15 mouse cellular contexts compared by ENCODE assay signal in the genomic region with DNA sequence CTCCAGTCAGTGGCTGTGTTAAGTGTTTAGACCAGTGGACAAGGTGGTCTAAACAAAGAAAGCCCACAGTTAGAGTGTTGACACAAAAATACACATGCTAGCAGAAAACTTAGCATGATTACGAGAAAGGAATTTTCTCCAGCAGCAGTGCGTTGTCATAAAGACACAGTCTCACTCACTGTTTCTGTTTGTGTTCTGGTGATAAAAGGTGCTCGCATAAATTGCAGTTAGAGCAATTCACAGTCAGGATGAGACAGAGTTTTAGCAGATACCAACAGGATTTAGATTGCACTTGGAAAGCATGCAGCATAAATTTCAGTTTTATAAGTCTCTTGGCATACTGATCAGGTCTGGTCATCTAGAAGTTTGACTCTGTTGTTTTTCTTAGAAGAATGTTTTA.
"Had no signal": no experiment of that assay in that cellular context is flagged by ENCODE, and none has a peak within 500 bp of the region (broad histone marks: within the 10 kb centered on the region; RNA-seq: fewer than 3 reads in every experiment).

No protein-coding gene starts in this region.

- H3K4me2 ChIP-seq: liver, embryonic 11.5 days; liver, embryonic 15.5 days; midbrain, embryonic 12.5 days; neural tube, embryonic 13.5 days had no signal

- H3K4me3 ChIP-seq: liver, embryonic 15.5 days; megakaryocyte, embryonic 14.5 days; midbrain, embryonic 12.5 days; neural tube, embryonic 13.5 days had no signal

- H3K9me3 ChIP-seq: liver, embryonic 15.5 days; megakaryocyte, embryonic 14.5 days; midbrain, embryonic 12.5 days had no signal

- H3K27me3 ChIP-seq: liver, embryonic 15.5 days; megakaryocyte, embryonic 14.5 days; midbrain, embryonic 12.5 days; neural tube, embryonic 13.5 days had no signal

- H3K36me3 ChIP-seq: liver, embryonic 15.5 days had no signal

- H3K9ac ChIP-seq: liver, embryonic 15.5 days; midbrain, embryonic 12.5 days; neural tube, embryonic 13.5 days had no signal

- ATAC-seq: lung, postnatal 0 days; midbrain, embryonic 16.5 days had no signal

- DNase-seq: kidney, adult 8-10 months; kidney, postnatal 25 days; left cerebral cortex, postnatal 4 days; lung, adult 2 months; lung, postnatal 4 days; retina, postnatal 1 day; right cerebral cortex, postnatal 4 days; spleen, adult 18-20 months had no signal

- H3K4me1 ChIP-seq: midbrain, embryonic 12.5 days had no signal

- H3K27ac ChIP-seq: liver, embryonic 15.5 days; midbrain, embryonic 12.5 days; neural tube, embryonic 13.5 days had no signal
